In genomic region chr5:139799801-139800590, GRCm38 (mm10) we compare ENCODE assay signal across 25 mouse cellular contexts. TPM values are rescaled to one million over a fixed set of nuclear protein-coding genes. Genes with fewer than 3 reads are reported as not detected.
A peak's percentile ranks its signal among the peaks of the same experiment; 100 is the strongest.
DNase-seq lines count a peak whose midpoint lies in the region; ATAC-seq and TF ChIP-seq lines count a peak whose summit lies in the region.
"Had no signal": no experiment of that assay in that cellular context is flagged by ENCODE, and none has a peak within 500 bp of the region (broad histone marks: within the 10 kb centered on the region; RNA-seq: fewer than 3 reads in every experiment).

No protein-coding gene starts in this region.

- ATAC-seq in forebrain, embryonic 11.5 days (replicated peaks; ENCODE audit: low FRiP score) = no peak
- ATAC-seq in heart, embryonic 15.5 days (replicated peaks; ENCODE audit: insufficient number of reproducible peaks, insufficient read depth, low FRiP score, low read depth) = no peak
- ATAC-seq in heart, embryonic 12.5 days (ENCODE audit: insufficient number of reproducible peaks, low FRiP score) = no peak
- no peak for ATAC-seq in kidney, embryonic 14.5 days (ENCODE audit: low FRiP score, low TSS enrichment)
- ATAC-seq: forebrain, embryonic 15.5 days had no signal

- no peaks in the 10 kb centered on the region for H3K27me3 ChIP-seq in forebrain, embryonic 10.5 days (ENCODE audit: poor library complexity, severe bottlenecking)
- H3K27me3 ChIP-seq in forebrain, embryonic 11.5 days (ENCODE audit: control insufficient read depth, insufficient read depth, low read length) = no peaks in the 10 kb centered on the region
- H3K27me3 ChIP-seq in heart, embryonic 15.5 days = no peaks in the 10 kb centered on the region
- H3K27me3 ChIP-seq in heart, embryonic 12.5 days (replicated peaks) = no peaks in the 10 kb centered on the region
- H3K27me3 ChIP-seq in kidney, embryonic 14.5 days (ENCODE audit: control insufficient read depth, insufficient read depth, low read length) = no peaks in the 10 kb centered on the region
- no peaks in the 10 kb centered on the region for H3K27me3 ChIP-seq in E14TG2a.4 (ENCODE audit: insufficient read depth, low read length)
- H3K27me3 ChIP-seq: forebrain, embryonic 15.5 days; neural tube, embryonic 12.5 days had no signal

- H3K4me2 ChIP-seq in forebrain, embryonic 11.5 days (ENCODE audit: low read depth, low read length, severe bottlenecking) = no peak overlapping the region
- H3K4me2 ChIP-seq in heart, embryonic 15.5 days = no peak overlapping the region
- H3K4me2 ChIP-seq in heart, embryonic 12.5 days = no peak overlapping the region
- H3K4me2 ChIP-seq in kidney, embryonic 14.5 days (replicated peaks; ENCODE audit: low read depth, low read length) = no peak overlapping the region

- H3K4me3 ChIP-seq in forebrain, embryonic 10.5 days = no peak overlapping the region
- H3K4me3 ChIP-seq in forebrain, embryonic 11.5 days (ENCODE audit: low read depth, low read length) = no peak overlapping the region
- no peak overlapping the region for H3K4me3 ChIP-seq in heart, embryonic 15.5 days
- no peak overlapping the region for H3K4me3 ChIP-seq in heart, embryonic 12.5 days
- no peak overlapping the region for H3K4me3 ChIP-seq in kidney, embryonic 14.5 days (ENCODE audit: low read length)
- peak overlapping the region; percentile 35; the same call in 1 of the 2 replicates for H3K4me3 ChIP-seq in E14TG2a.4 (replicated peaks; ENCODE audit: low read length)
- H3K4me3 ChIP-seq: forebrain, embryonic 15.5 days; heart, adult 2 months; neural tube, embryonic 12.5 days had no signal

- no peak for TF ChIP-seq CTCF in E14TG2a.4 (conservative IDR thresholded peaks at IDR 0.05; ENCODE audit: low read length)

- DNase-seq in forebrain, embryonic 10.5 days (ENCODE audit: extremely low spot score, low spot score) = no peak
- DNase-seq in forebrain, embryonic 11.5 days (ENCODE audit: low spot score) = no peak
- DNase-seq in kidney, adult 9 months = peak; percentile 13
- no peak for DNase-seq in embryo, embryonic 11 days
- DNase-seq: adrenal gland, postnatal 10 days; cerebellum, adult 2 months; cerebellum, postnatal 25 days; gastrocnemius, postnatal 10 days; heart, adult 2 months; kidney, adult 8-10 months; kidney, postnatal 36 days; layer of hippocampus, postnatal 36 days; midbrain, embryonic 14.5 days; thymus, postnatal 14 days had no signal

- 94% methylated on average over 33 of the region's 33 CpGs for WGBS in forebrain, embryonic 10.5 days
- 93% methylated on average over 33 of the region's 33 CpGs for WGBS in forebrain, embryonic 11.5 days
- WGBS in heart, embryonic 15.5 days = 90% methylated on average over 33 of the region's 33 CpGs
- 91% methylated on average over 33 of the region's 33 CpGs for WGBS in heart, embryonic 12.5 days
- 91% methylated on average over 33 of the region's 33 CpGs for WGBS in kidney, embryonic 14.5 days

- no peak overlapping the region for H3K9ac ChIP-seq in forebrain, embryonic 11.5 days (ENCODE audit: low read length)
- H3K9ac ChIP-seq in heart, embryonic 15.5 days = no peak overlapping the region
- H3K9ac ChIP-seq in heart, embryonic 12.5 days = no peak overlapping the region
- no peak overlapping the region for H3K9ac ChIP-seq in kidney, embryonic 14.5 days (ENCODE audit: low read depth, low read length)
- H3K9ac ChIP-seq: liver, embryonic 14.5 days had no signal

- H3K4me1 ChIP-seq in forebrain, embryonic 10.5 days = peaks cover 73% of the 10 kb centered on the region
- H3K4me1 ChIP-seq in forebrain, embryonic 11.5 days (replicated peaks; ENCODE audit: control insufficient read depth, insufficient read depth, low read length) = peaks cover 28% of the 10 kb centered on the region
- peaks cover 74% of the 10 kb centered on the region for H3K4me1 ChIP-seq in heart, embryonic 15.5 days (replicated peaks)
- H3K4me1 ChIP-seq in heart, embryonic 12.5 days (replicated peaks) = peaks cover 91% of the 10 kb centered on the region
- H3K4me1 ChIP-seq in kidney, embryonic 14.5 days (ENCODE audit: control insufficient read depth, insufficient read depth, low read length) = peaks cover 32% of the 10 kb centered on the region
- H3K4me1 ChIP-seq in E14TG2a.4 (replicated peaks; ENCODE audit: low read depth, low read length) = peaks cover 65% of the 10 kb centered on the region

- 0 out of 2 replicates have a peak overlapping the region, but pooled peaks have one; percentile 42 for H3K27ac ChIP-seq in forebrain, embryonic 10.5 days
- no peak overlapping the region for H3K27ac ChIP-seq in forebrain, embryonic 11.5 days (ENCODE audit: low read depth, low read length)
- H3K27ac ChIP-seq in heart, embryonic 15.5 days = 0 out of 2 replicates have a peak overlapping the region, but pooled peaks have one; percentile 29
- H3K27ac ChIP-seq in heart, embryonic 12.5 days (ENCODE audit: poor library complexity, severe bottlenecking) = no peak overlapping the region
- no peak overlapping the region for H3K27ac ChIP-seq in kidney, embryonic 14.5 days (ENCODE audit: low read depth, low read length)
- H3K27ac ChIP-seq: heart, adult 2 months; liver, embryonic 14.5 days; neural tube, embryonic 12.5 days had no signal

- no peaks in the 10 kb centered on the region for H3K9me3 ChIP-seq in forebrain, embryonic 10.5 days
- no peaks in the 10 kb centered on the region for H3K9me3 ChIP-seq in forebrain, embryonic 11.5 days (ENCODE audit: control insufficient read depth, low read length)
- no peaks in the 10 kb centered on the region for H3K9me3 ChIP-seq in heart, embryonic 15.5 days (replicated peaks)
- H3K9me3 ChIP-seq in heart, embryonic 12.5 days (replicated peaks) = no peaks in the 10 kb centered on the region
- no peaks in the 10 kb centered on the region for H3K9me3 ChIP-seq in kidney, embryonic 14.5 days (ENCODE audit: control insufficient read depth, low read length)
- no peaks in the 10 kb centered on the region for H3K9me3 ChIP-seq in E14TG2a.4 (ENCODE audit: low read length)
- H3K9me3 ChIP-seq: forebrain, embryonic 15.5 days; neural tube, embryonic 12.5 days had no signal

- H3K36me3 ChIP-seq in forebrain, embryonic 10.5 days (replicated peaks) = peaks cover 28% of the 10 kb centered on the region
- H3K36me3 ChIP-seq in forebrain, embryonic 11.5 days (ENCODE audit: control insufficient read depth, insufficient read depth, low read length) = no peaks in the 10 kb centered on the region
- H3K36me3 ChIP-seq in heart, embryonic 15.5 days = peaks cover 33% of the 10 kb centered on the region
- H3K36me3 ChIP-seq in heart, embryonic 12.5 days = peaks cover 30% of the 10 kb centered on the region
- H3K36me3 ChIP-seq in kidney, embryonic 14.5 days (ENCODE audit: control insufficient read depth, insufficient read depth, low read length) = peaks cover 18% of the 10 kb centered on the region; the same call in 1 of the 2 replicates
- peaks cover 26% of the 10 kb centered on the region for H3K36me3 ChIP-seq in E14TG2a.4 (ENCODE audit: insufficient read depth, low read length)

RNA-seq across cellular contexts. Expression of gene Mafk, which starts 8.7 kb away (rescaled TPM):
- 9.8 and 10.1 TPM in 2 replicates for polyA plus RNA-seq in forebrain, embryonic 10.5 days (2016; fragmentation: Nextera tagmentation; extraction: Ambion mirVana)
- polyA plus RNA-seq in forebrain, embryonic 11.5 days (2014; fragmentation: Nextera tagmentation; extraction: Ambion mirVana) = 7.5 and 8.3 TPM in 2 replicates
- polyA plus RNA-seq in heart, embryonic 15.5 days (2015; fragmentation: Nextera tagmentation; extraction: Ambion mirVana) = 19.1 and 23.0 TPM in 2 replicates
- polyA plus RNA-seq in heart, embryonic 12.5 days (2016; fragmentation: Nextera tagmentation; extraction: Ambion mirVana) = 24.4 and 25.2 TPM in 2 replicates
- 2.5 and 5.3 TPM in 2 replicates for polyA plus RNA-seq in kidney, embryonic 14.5 days (2014; fragmentation: Nextera tagmentation; extraction: Ambion mirVana)

RNA-seq across cellular contexts. Expression of gene Tmem184a, which starts 19.7 kb away (rescaled TPM):
- polyA plus RNA-seq in forebrain, embryonic 10.5 days (2016; fragmentation: Nextera tagmentation; extraction: Ambion mirVana) = 1.4 and 1.8 TPM in 2 replicates
- polyA plus RNA-seq in forebrain, embryonic 11.5 days (2014; fragmentation: Nextera tagmentation; extraction: Ambion mirVana) = 1.1 TPM in 2 replicates
- polyA plus RNA-seq in heart, embryonic 15.5 days (2015; fragmentation: Nextera tagmentation; extraction: Ambion mirVana) = 0.18 and 1.9 TPM in 2 replicates
- polyA plus RNA-seq in heart, embryonic 12.5 days (2016; fragmentation: Nextera tagmentation; extraction: Ambion mirVana) = 0.41 and 0.42 TPM in 2 replicates
- polyA plus RNA-seq in kidney, embryonic 14.5 days (2014; fragmentation: Nextera tagmentation; extraction: Ambion mirVana) = 3.7 and 4.9 TPM in 2 replicates

RNA-seq across cellular contexts. Expression of gene Ints1, which starts 24.5 kb away (rescaled TPM):
- 41.0 and 43.2 TPM in 2 replicates for polyA plus RNA-seq in forebrain, embryonic 10.5 days (2016; fragmentation: Nextera tagmentation; extraction: Ambion mirVana)
- 40.5 and 42.0 TPM in 2 replicates for polyA plus RNA-seq in forebrain, embryonic 11.5 days (2014; fragmentation: Nextera tagmentation; extraction: Ambion mirVana)
- 12.6 and 20.6 TPM in 2 replicates for polyA plus RNA-seq in heart, embryonic 15.5 days (2015; fragmentation: Nextera tagmentation; extraction: Ambion mirVana)
- polyA plus RNA-seq in heart, embryonic 12.5 days (2016; fragmentation: Nextera tagmentation; extraction: Ambion mirVana) = 24.2 and 32.7 TPM in 2 replicates
- 32.2 and 40.7 TPM in 2 replicates for polyA plus RNA-seq in kidney, embryonic 14.5 days (2014; fragmentation: Nextera tagmentation; extraction: Ambion mirVana)

RNA-seq across cellular contexts. Expression of gene Gm26938, which starts 26.2 kb away (rescaled TPM):
- polyA plus RNA-seq in forebrain, embryonic 10.5 days (2016; fragmentation: Nextera tagmentation; extraction: Ambion mirVana) = 0.31 TPM in 1 of 2 replicates, not detected in the other
- polyA plus RNA-seq in forebrain, embryonic 11.5 days (2014; fragmentation: Nextera tagmentation; extraction: Ambion mirVana) = 0.27 TPM in 1 of 2 replicates, not detected in the other
- polyA plus RNA-seq in heart, embryonic 15.5 days (2015; fragmentation: Nextera tagmentation; extraction: Ambion mirVana) = not detected in 2 replicates
- polyA plus RNA-seq in heart, embryonic 12.5 days (2016; fragmentation: Nextera tagmentation; extraction: Ambion mirVana) = not detected in 2 replicates
- not detected in 2 replicates for polyA plus RNA-seq in kidney, embryonic 14.5 days (2014; fragmentation: Nextera tagmentation; extraction: Ambion mirVana)
- polyA plus RNA-seq: cerebellum, adult 2 months; embryonic facial prominence, embryonic 14.5 days; forebrain, embryonic 15.5 days; heart, adult 2 months; limb, embryonic 11.5 days; liver, embryonic 14.5 days; lung, embryonic 16.5 days; neural tube, embryonic 12.5 days; stomach, embryonic 14.5 days had no signal

RNA-seq across cellular contexts. Expression of gene Psmg3, which starts 26.7 kb away (rescaled TPM):
- 99.7 and 103 TPM in 2 replicates for polyA plus RNA-seq in forebrain, embryonic 10.5 days (2016; fragmentation: Nextera tagmentation; extraction: Ambion mirVana)
- polyA plus RNA-seq in forebrain, embryonic 11.5 days (2014; fragmentation: Nextera tagmentation; extraction: Ambion mirVana) = 75.4 and 76.3 TPM in 2 replicates
- polyA plus RNA-seq in heart, embryonic 15.5 days (2015; fragmentation: Nextera tagmentation; extraction: Ambion mirVana) = 33.2 and 39.2 TPM in 2 replicates
- polyA plus RNA-seq in heart, embryonic 12.5 days (2016; fragmentation: Nextera tagmentation; extraction: Ambion mirVana) = 39.1 and 42.3 TPM in 2 replicates
- polyA plus RNA-seq in kidney, embryonic 14.5 days (2014; fragmentation: Nextera tagmentation; extraction: Ambion mirVana) = 82.4 and 87.9 TPM in 2 replicates

Comparison
In these comparisons a context has a peak if more than half of its experiments do, and no peak if none do; other contexts are left out.
1. H3K27ac ChIP-seq: peak in forebrain, embryonic 10.5 days (single experiment) and heart, embryonic 15.5 days (single experiment); none in forebrain, embryonic 11.5 days (single experiment), heart, embryonic 12.5 days (single experiment) and kidney, embryonic 14.5 days (single experiment).